Mouse (Mus musculus): ENCODE results near the gene Fus.

DNA sequence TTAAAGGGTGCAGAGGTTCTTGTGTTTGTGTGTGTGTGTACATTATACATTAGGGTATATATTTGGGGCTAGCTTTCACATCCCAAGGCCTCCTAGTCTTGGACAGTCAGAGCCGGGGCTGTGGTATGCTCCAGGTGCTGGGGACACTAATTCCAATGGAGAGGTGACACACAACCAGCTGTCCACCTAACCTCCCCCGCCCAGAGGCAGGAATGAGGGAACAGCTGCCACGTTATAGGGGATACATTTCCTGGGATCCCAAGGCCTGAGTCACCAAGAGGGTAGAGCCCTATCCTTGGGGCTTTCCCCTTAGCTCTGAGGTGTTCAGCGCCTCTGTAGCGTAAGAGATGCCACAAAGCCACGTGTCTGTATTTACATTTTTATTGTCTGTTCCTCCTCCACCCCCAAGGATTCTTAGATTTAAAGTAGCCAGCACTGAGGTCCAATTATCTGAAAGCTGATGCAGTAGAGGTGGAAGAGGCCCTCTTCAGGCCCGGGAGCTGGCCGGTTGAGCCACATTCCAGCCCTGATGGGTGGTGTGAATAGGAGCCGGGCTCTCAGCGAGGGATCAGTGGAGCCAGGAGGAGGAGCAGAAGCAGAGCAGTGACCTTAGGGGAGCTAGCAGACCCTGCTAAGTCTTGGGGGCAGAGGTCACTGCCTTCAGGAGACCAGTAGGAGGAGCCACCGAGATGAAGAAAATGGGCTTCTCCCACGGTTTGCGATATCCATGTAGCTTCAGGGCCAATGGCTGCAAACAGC is 34.8 kb upstream of the Fus start:
- TF ChIP-seq CTCF (IDR thresholded peaks at IDR 0.05; ENCODE audit: low read depth), result no peak
- TF ChIP-seq EP300 (IDR thresholded peaks at IDR 0.05; ENCODE audit: low read depth), result no peak

All from heart, postnatal 0 days (tissue).